Mouse (Mus musculus) brain, embryonic 14.5 days (tissue): Measurements from ENCODE around the gene Ngef.

ENCODE experiments used
- CTCF ChIP-seq: fragments of 200-500 bp; IDR thresholded peaks from 2 replicates; pipeline ENCODE4 v1.5.1; 2012; ENCODE audit warnings: inconsistent platforms, mild to moderate bottlenecking, moderate library complexity, borderline replicate concordance; ENCODE audit not compliant: insufficient read depth, insufficient read length; ENCODE audit errors: extremely low read depth
- POLR2A ChIP-seq: fragments of 200-500 bp; IDR thresholded peaks from 2 replicates; pipeline ENCODE4 v1.6.1; 2012; ENCODE audit warnings: mild to moderate bottlenecking, inconsistent platforms, borderline replicate concordance; ENCODE audit not compliant: poor library complexity, insufficient read depth, insufficient read length, severe bottlenecking; ENCODE audit errors: extremely low read depth

DNA sequence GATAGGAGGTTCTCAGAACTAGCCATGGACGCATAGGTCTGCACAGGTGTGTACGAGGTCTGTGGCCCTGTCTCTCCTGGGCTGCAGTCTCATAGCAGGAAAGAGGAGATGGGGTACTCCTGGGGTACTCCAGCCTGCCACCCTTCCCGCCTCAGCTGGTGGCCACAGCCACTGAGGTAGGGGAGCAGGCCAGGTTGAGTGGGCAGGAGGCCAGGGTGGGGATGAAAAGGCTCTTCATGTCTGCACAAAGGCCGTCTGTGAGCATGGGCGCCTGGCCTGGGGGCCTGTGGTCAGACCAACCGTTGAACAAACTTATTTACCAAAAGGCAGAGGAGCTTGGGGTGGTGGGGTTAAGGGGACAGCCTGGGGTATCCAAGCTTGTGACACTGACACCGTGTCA lies 101.8 kb downstream of the Ngef start:
- TF ChIP-seq CTCF (no peak), POLR2A (no peak)
